Mouse (Mus musculus): ENCODE measurements at regions not wholly inside any gene's neighbourhood (a gene's known extent, or its start where the extent isn't known, plus 50 kb on each side); places are given as distances from the start of the nearest gene placed in this dataset.

GRCm38 (mm10) chr11:8007801-8008200 is 656.5 kb downstream of the Tns3 start:
- ATAC-seq (ENCODE audit: insufficient read depth, low FRiP score, low TSS enrichment), result no peak
- WGBS, result 90% methylated on average over 1 of the region's 1 CpGs
- no peaks in the 10 kb centered on the region for H3K27me3 ChIP-seq (ENCODE audit: control insufficient read depth, insufficient read depth, low read length)
- no peak overlapping the region for H3K4me2 ChIP-seq (ENCODE audit: low read depth)
- H3K36me3 ChIP-seq (ENCODE audit: control insufficient read depth, insufficient read depth, low read length), result no peaks in the 10 kb centered on the region
- H3K27ac ChIP-seq (ENCODE audit: low read depth, low read length), result no peak overlapping the region
- no peak overlapping the region for H3K4me3 ChIP-seq (ENCODE audit: low read depth, low read length)
- H3K4me1 ChIP-seq (ENCODE audit: control insufficient read depth, insufficient read depth, low read length), result no peaks in the 10 kb centered on the region
- no peak for DNase-seq (ENCODE audit: low spot score)
- no peaks in the 10 kb centered on the region for H3K9me3 ChIP-seq (ENCODE audit: control insufficient read depth, low read length)
- no peak overlapping the region for H3K9ac ChIP-seq (ENCODE audit: low read length)

- Histone ChIP-seq H3K4me2 (ENCODE audit: low read depth) (no peak overlapping the region), H3K9ac (ENCODE audit: low read length) (no peak overlapping the region), H3K36me3 (ENCODE audit: control insufficient read depth, insufficient read depth, low read length) (no peaks in the 10 kb centered on the region), H3K4me1 (ENCODE audit: control insufficient read depth, insufficient read depth, low read length) (no peaks in the 10 kb centered on the region), H3K4me3 (ENCODE audit: low read depth, low read length) (no peak overlapping the region), H3K27me3 (ENCODE audit: control insufficient read depth, insufficient read depth, low read length) (no peaks in the 10 kb centered on the region), H3K9me3 (ENCODE audit: control insufficient read depth, low read length) (no peaks in the 10 kb centered on the region), H3K27ac (ENCODE audit: low read depth, low read length) (no peak overlapping the region)
- ATAC-seq (ENCODE audit: insufficient read depth, low FRiP score, low TSS enrichment) (no peak), DNase-seq (ENCODE audit: low spot score) (no peak)
Observed at GRCm38 (mm10) chr11:7981031-7981430, 683.3 kb downstream of the Tns3 start.

DNA sequence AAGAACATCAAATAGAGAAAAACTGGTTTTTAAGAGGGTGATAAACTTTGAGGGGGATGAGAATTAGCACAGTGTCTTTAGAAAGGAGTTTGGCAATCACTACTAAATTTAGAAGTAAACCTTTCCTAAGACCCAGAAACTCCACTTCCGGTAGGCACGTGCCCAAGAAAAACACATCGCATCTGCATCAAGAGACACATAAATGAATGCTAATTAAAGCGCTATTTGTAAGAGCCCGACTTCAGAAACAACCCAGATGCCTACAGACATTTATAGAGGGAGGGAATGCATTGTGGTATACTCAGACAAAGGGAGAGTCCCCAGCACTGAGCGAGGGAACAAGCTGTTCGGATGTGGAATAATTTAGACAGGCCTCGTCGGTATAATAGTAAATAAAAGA is 688.5 kb downstream of the Tns3 start:
- no peak overlapping the region for H3K9ac ChIP-seq (ENCODE audit: low read length)
- no peak for ATAC-seq (ENCODE audit: insufficient read depth, low FRiP score, low TSS enrichment)
- WGBS, result 70% methylated on average over 9 of the region's 9 CpGs
- H3K27me3 ChIP-seq (ENCODE audit: control insufficient read depth, insufficient read depth, low read length), result no peaks in the 10 kb centered on the region
- no peak overlapping the region for H3K4me2 ChIP-seq (ENCODE audit: low read depth)
- no peak for DNase-seq (ENCODE audit: low spot score)
- H3K36me3 ChIP-seq (ENCODE audit: control insufficient read depth, insufficient read depth, low read length), result no peaks in the 10 kb centered on the region
- H3K27ac ChIP-seq (ENCODE audit: low read depth, low read length), result no peak overlapping the region
- no peaks in the 10 kb centered on the region for H3K9me3 ChIP-seq (ENCODE audit: control insufficient read depth, low read length)
- no peak overlapping the region for H3K4me3 ChIP-seq (ENCODE audit: low read depth, low read length)
- H3K4me1 ChIP-seq (ENCODE audit: control insufficient read depth, insufficient read depth, low read length), result no peaks in the 10 kb centered on the region

DNA sequence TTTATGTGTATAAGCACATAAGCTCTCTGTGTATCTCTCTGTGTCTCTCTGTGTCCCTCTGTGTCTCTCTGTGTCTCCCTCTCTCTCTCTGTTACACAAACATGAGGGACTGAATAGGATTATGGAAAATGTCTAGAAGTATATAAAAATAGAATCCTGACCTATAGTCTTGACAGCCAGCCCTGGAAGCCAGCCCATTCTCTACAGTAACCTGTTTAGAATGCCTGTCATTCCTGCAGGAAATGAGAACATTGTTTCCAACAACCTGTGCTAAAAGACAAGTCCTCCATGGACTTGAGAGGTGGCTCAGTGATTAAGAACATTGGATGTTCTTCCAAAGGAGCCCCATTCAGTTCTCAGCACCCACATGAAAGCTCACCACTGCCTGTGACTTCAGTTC is 714.4 kb downstream of the Tns3 start:
- no peaks in the 10 kb centered on the region for H3K27me3 ChIP-seq (ENCODE audit: control insufficient read depth, insufficient read depth, low read length)
- H3K36me3 ChIP-seq (ENCODE audit: control insufficient read depth, insufficient read depth, low read length), result no peaks in the 10 kb centered on the region
- no peak overlapping the region for H3K9ac ChIP-seq (ENCODE audit: low read length)
- no peak for DNase-seq (ENCODE audit: low spot score)
- H3K27ac ChIP-seq (ENCODE audit: low read depth, low read length), result no peak overlapping the region
- H3K4me1 ChIP-seq (ENCODE audit: control insufficient read depth, insufficient read depth, low read length), result no peaks in the 10 kb centered on the region
- H3K4me3 ChIP-seq (ENCODE audit: low read depth, low read length), result no peak overlapping the region
- no peak overlapping the region for H3K4me2 ChIP-seq (ENCODE audit: low read depth)
- ATAC-seq (ENCODE audit: insufficient read depth, low FRiP score, low TSS enrichment), result no peak
- H3K9me3 ChIP-seq (ENCODE audit: control insufficient read depth, low read length), result no peaks in the 10 kb centered on the region

- Histone ChIP-seq H3K9me3 (ENCODE audit: control insufficient read depth, low read length) (no peaks in the 10 kb centered on the region), H3K27me3 (ENCODE audit: control insufficient read depth, insufficient read depth, low read length) (no peaks in the 10 kb centered on the region), H3K27ac (ENCODE audit: low read depth, low read length) (no peak overlapping the region), H3K36me3 (ENCODE audit: control insufficient read depth, insufficient read depth, low read length) (no peaks in the 10 kb centered on the region), H3K9ac (ENCODE audit: low read length) (no peak overlapping the region), H3K4me2 (ENCODE audit: low read depth) (no peak overlapping the region), H3K4me3 (ENCODE audit: low read depth, low read length) (no peak overlapping the region), H3K4me1 (ENCODE audit: control insufficient read depth, insufficient read depth, low read length) (no peaks in the 10 kb centered on the region)
- ATAC-seq (ENCODE audit: insufficient read depth, low FRiP score, low TSS enrichment) (no peak), DNase-seq (ENCODE audit: low spot score) (no peak)
- WGBS, result 77% methylated on average over 6 of the region's 6 CpGs
Observed at GRCm38 (mm10) chr11:7949201-7949875, 715.0 kb downstream of the Tns3 start.

GRCm38 (mm10) chr11:7944956-7945515 is 719.3 kb downstream of the Tns3 start:
- no peaks in the 10 kb centered on the region for H3K36me3 ChIP-seq (ENCODE audit: control insufficient read depth, insufficient read depth, low read length)
- no peak for ATAC-seq (ENCODE audit: insufficient read depth, low FRiP score, low TSS enrichment)
- no peak overlapping the region for H3K4me3 ChIP-seq (ENCODE audit: low read depth, low read length)
- 82% methylated on average over 5 of the region's 5 CpGs for WGBS
- no peaks in the 10 kb centered on the region for H3K27me3 ChIP-seq (ENCODE audit: control insufficient read depth, insufficient read depth, low read length)
- no peak overlapping the region for H3K27ac ChIP-seq (ENCODE audit: low read depth, low read length)
- no peaks in the 10 kb centered on the region for H3K4me1 ChIP-seq (ENCODE audit: control insufficient read depth, insufficient read depth, low read length)
- no peak overlapping the region for H3K4me2 ChIP-seq (ENCODE audit: low read depth)
- no peak for DNase-seq (ENCODE audit: low spot score)
- no peaks in the 10 kb centered on the region for H3K9me3 ChIP-seq (ENCODE audit: control insufficient read depth, low read length)
- H3K9ac ChIP-seq (ENCODE audit: low read length), result no peak overlapping the region

DNA sequence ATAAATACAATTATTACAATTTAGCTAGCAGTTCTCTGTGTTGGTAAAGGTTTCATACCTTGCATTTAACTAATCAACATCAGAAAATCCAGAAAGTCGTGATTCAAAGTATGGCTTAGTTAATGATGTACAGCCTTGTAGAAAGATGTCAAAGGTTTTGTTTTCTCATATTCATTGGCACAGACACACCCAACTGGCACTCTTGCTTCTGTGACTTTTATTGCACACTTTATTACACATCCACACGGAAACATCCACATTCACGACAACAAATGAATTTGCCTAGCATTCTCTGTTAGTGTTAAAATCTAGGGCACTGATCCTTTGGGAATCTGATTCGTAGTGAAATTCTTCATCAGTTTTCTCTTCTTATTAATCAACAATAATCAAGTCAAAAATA is 720.0 kb downstream of the Tns3 start:
- H3K4me2 ChIP-seq (ENCODE audit: low read depth), result no peak overlapping the region
- no peak overlapping the region for H3K9ac ChIP-seq (ENCODE audit: low read length)
- H3K27ac ChIP-seq (ENCODE audit: low read depth, low read length), result no peak overlapping the region
- no peak overlapping the region for H3K4me3 ChIP-seq (ENCODE audit: low read depth, low read length)
- no peaks in the 10 kb centered on the region for H3K36me3 ChIP-seq (ENCODE audit: control insufficient read depth, insufficient read depth, low read length)
- no peaks in the 10 kb centered on the region for H3K4me1 ChIP-seq (ENCODE audit: control insufficient read depth, insufficient read depth, low read length)
- 86% methylated on average over 4 of the region's 4 CpGs for WGBS
- no peaks in the 10 kb centered on the region for H3K27me3 ChIP-seq (ENCODE audit: control insufficient read depth, insufficient read depth, low read length)
- ATAC-seq (ENCODE audit: insufficient read depth, low FRiP score, low TSS enrichment) (no peak), DNase-seq (ENCODE audit: low spot score) (no peak)
- H3K9me3 ChIP-seq (ENCODE audit: control insufficient read depth, low read length), result no peaks in the 10 kb centered on the region

DNA sequence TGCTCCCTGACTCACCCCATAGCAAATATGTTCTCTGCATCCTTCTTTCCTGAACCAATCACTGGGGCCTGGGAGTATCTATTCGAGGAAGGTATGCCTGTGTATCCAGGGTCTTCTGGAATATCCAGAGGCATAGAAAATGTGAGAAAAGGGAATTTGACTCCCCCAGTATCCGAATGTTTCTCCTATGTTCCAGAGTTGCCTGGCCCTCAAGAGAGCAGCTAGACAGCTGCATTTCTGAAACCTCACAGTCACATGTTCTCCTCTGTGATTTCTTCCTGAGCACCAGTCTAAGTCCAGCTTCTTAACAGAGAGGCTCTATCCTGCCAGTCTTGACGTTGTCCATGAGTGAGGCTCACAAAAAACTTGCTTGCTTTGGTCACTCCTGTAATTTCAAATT is 719.9 kb upstream of the Igfbp3 start:
- no peak overlapping the region for H3K27ac ChIP-seq (ENCODE audit: low read depth, low read length)
- no peaks in the 10 kb centered on the region for H3K36me3 ChIP-seq (ENCODE audit: control insufficient read depth, insufficient read depth, low read length)
- H3K4me1 ChIP-seq (ENCODE audit: control insufficient read depth, insufficient read depth, low read length), result no peaks in the 10 kb centered on the region
- H3K4me2 ChIP-seq (ENCODE audit: low read depth), result no peak overlapping the region
- no peaks in the 10 kb centered on the region for H3K9me3 ChIP-seq (ENCODE audit: control insufficient read depth, low read length)
- no peaks in the 10 kb centered on the region for H3K27me3 ChIP-seq (ENCODE audit: control insufficient read depth, insufficient read depth, low read length)
- H3K4me3 ChIP-seq (ENCODE audit: low read depth, low read length), result no peak overlapping the region
- no peak overlapping the region for H3K9ac ChIP-seq (ENCODE audit: low read length)
- no peak for DNase-seq (ENCODE audit: low spot score)
- WGBS, result 81% methylated on average over 3 of the region's 3 CpGs
- ATAC-seq (ENCODE audit: insufficient read depth, low FRiP score, low TSS enrichment), result no peak

- Histone ChIP-seq H3K9me3 (ENCODE audit: control insufficient read depth, low read length) (no peaks in the 10 kb centered on the region), H3K4me2 (ENCODE audit: low read depth) (no peak overlapping the region), H3K27ac (ENCODE audit: low read depth, low read length) (no peak overlapping the region), H3K4me3 (ENCODE audit: low read depth, low read length) (no peak overlapping the region), H3K9ac (ENCODE audit: low read length) (no peak overlapping the region), H3K27me3 (ENCODE audit: control insufficient read depth, insufficient read depth, low read length) (no peaks in the 10 kb centered on the region), H3K4me1 (ENCODE audit: control insufficient read depth, insufficient read depth, low read length) (no peaks in the 10 kb centered on the region), H3K36me3 (ENCODE audit: control insufficient read depth, insufficient read depth, low read length) (no peaks in the 10 kb centered on the region)
- 94% methylated on average over 5 of the region's 5 CpGs for WGBS
- DNase-seq (ENCODE audit: low spot score) (no peak), ATAC-seq (ENCODE audit: insufficient read depth, low FRiP score, low TSS enrichment) (no peak)
Observed at GRCm38 (mm10) chr11:7932638-7933037, 718.9 kb upstream of the Igfbp3 start.

All from neural tube, embryonic 11.5 days (tissue).